ENCODE assay signal across 8 mouse cellular contexts in genomic region chr15:98993093-98993793, GRCm38 (mm10). TPM values are rescaled to one million over a fixed set of nuclear protein-coding genes. Genes with fewer than 3 reads are reported as not detected.
DNase-seq lines count a peak whose midpoint lies in the region; ATAC-seq and TF ChIP-seq lines count a peak whose summit lies in the region.

No protein-coding gene starts in this region.

- H3K4me2 ChIP-seq in heart, embryonic 14.5 days (ENCODE audit: low read length), result peak overlapping the region; percentile 81
- H3K4me2 ChIP-seq in liver, embryonic 11.5 days, result peak overlapping the region; percentile 91
- peak overlapping the region; percentile 99 for H3K4me2 ChIP-seq in myocyte (ENCODE audit: low read depth)

- ATAC-seq in erythroid progenitor cell, adult 5-6 weeks (replicated peaks; ENCODE audit: low FRiP score, poor library complexity, severe bottlenecking), result peak; percentile 94
- ATAC-seq in heart, embryonic 14.5 days (ENCODE audit: insufficient number of reproducible peaks, insufficient read depth, low FRiP score, low read depth), result peak; percentile 83
- ATAC-seq in liver, embryonic 11.5 days (replicated peaks; ENCODE audit: low FRiP score), result peak; percentile 91

- 5% methylated on average over 35 of the region's 35 CpGs for WGBS in heart, embryonic 14.5 days
- 6% methylated on average over 35 of the region's 35 CpGs for WGBS in liver, embryonic 11.5 days

- peak overlapping the region; percentile 99 for H3K27ac ChIP-seq in brown adipose tissue, adult 24 weeks (replicated peaks; ENCODE audit: low read depth, low read length)
- H3K27ac ChIP-seq in heart, embryonic 14.5 days (replicated peaks in 1 of 2; ENCODE audit: control insufficient read depth in 1 of 2, insufficient read depth in 1 of 2, low read depth in 2 of 2, low read length in 2 of 2), result peak overlapping the region; percentile 96 to 99
- H3K27ac ChIP-seq in liver, embryonic 11.5 days (ENCODE audit: low read depth, low read length), result peak overlapping the region; percentile 96

- H3K4me3 ChIP-seq in brown adipose tissue, adult 24 weeks (ENCODE audit: insufficient read depth, low read depth, low read length), result peak overlapping the region; percentile 65
- H3K4me3 ChIP-seq in heart, embryonic 14.5 days (ENCODE audit: control insufficient read depth in 1 of 2, insufficient read depth in 1 of 2, low read depth in 1 of 2, low read length in 2 of 2), result peak overlapping the region; percentile 41 to 51
- H3K4me3 ChIP-seq in liver, embryonic 11.5 days (ENCODE audit: low read depth, low read length), result peak overlapping the region; percentile 51
- H3K4me3 ChIP-seq in myocyte, result peak overlapping the region; percentile 34

- DNase-seq in CD4-positive, CD25-positive, alpha-beta regulatory T cell, adult 2 months (ENCODE audit: low read depth, low spot score), result peak; percentile 93
- peak; percentile 97 for DNase-seq in kidney, postnatal 10 days
- peak; percentile 94 for DNase-seq in liver, embryonic 11.5 days (ENCODE audit: low spot score)
- DNase-seq in spleen, postnatal 4 days (ENCODE audit: low spot score in 2 of 2), result peak; percentile 94 to 99

- H3K79me2 ChIP-seq in myocyte (ENCODE audit: control insufficient read depth, insufficient read depth), result no peaks in the 10 kb centered on the region

- H3K9ac ChIP-seq in heart, embryonic 14.5 days (ENCODE audit: low read length), result peak overlapping the region; percentile 83
- peak overlapping the region; percentile 86 for H3K9ac ChIP-seq in liver, embryonic 11.5 days (ENCODE audit: low read depth, low read length)

- peak; percentile 77 for TF ChIP-seq POLR2A in myocyte (IDR thresholded peaks at IDR 0.05; ENCODE audit: insufficient read length, low read depth)

- peak overlapping the region; percentile 42 for H3ac ChIP-seq in myocyte (ENCODE audit: control insufficient read depth, insufficient read length)

- no peaks in the 10 kb centered on the region for H3K27me3 ChIP-seq in heart, embryonic 14.5 days (ENCODE audit: control insufficient read depth, insufficient read depth, low read length)
- no peaks in the 10 kb centered on the region for H3K27me3 ChIP-seq in liver, embryonic 11.5 days (replicated peaks; ENCODE audit: control insufficient read depth, insufficient read depth, low read length)
- H3K27me3 ChIP-seq in myocyte (ENCODE audit: control insufficient read depth, insufficient read depth, insufficient read length), result no peaks in the 10 kb centered on the region

- H3K4me1 ChIP-seq in brown adipose tissue, adult 24 weeks (ENCODE audit: control insufficient read depth, insufficient read depth, insufficient read length, low read length), result peaks cover 22% of the 10 kb centered on the region
- peaks cover 29 to 47% of the 10 kb centered on the region in 2 experiments for H3K4me1 ChIP-seq in heart, embryonic 14.5 days (ENCODE audit: control insufficient read depth in 2 of 2, insufficient read depth in 2 of 2, low read length in 2 of 2)
- H3K4me1 ChIP-seq in liver, embryonic 11.5 days (replicated peaks; ENCODE audit: control insufficient read depth, insufficient read depth, low read length), result peaks cover 25% of the 10 kb centered on the region

- H3K9me3 ChIP-seq in heart, embryonic 14.5 days (ENCODE audit: control insufficient read depth, low read length), result no peaks in the 10 kb centered on the region
- no peaks in the 10 kb centered on the region for H3K9me3 ChIP-seq in liver, embryonic 11.5 days (ENCODE audit: control insufficient read depth, low read length)

- H3K36me3 ChIP-seq in heart, embryonic 14.5 days (ENCODE audit: control insufficient read depth, insufficient read depth, low read length), result no peaks in the 10 kb centered on the region
- H3K36me3 ChIP-seq in liver, embryonic 11.5 days (ENCODE audit: control insufficient read depth, insufficient read depth, low read length), result no peaks in the 10 kb centered on the region
- no peaks in the 10 kb centered on the region for H3K36me3 ChIP-seq in myocyte (ENCODE audit: control insufficient read depth, insufficient read depth)

TF ChIP-seq in myocyte, 11 proteins besides CTCF, POLR2A, EP300 and RAD21:
- TF ChIP-seq TCF3 (IDR thresholded peaks at IDR 0.05; ENCODE audit: insufficient read length, low read depth) (peak; percentile 9), E2F4 (IDR thresholded peaks at IDR 0.05; ENCODE audit: insufficient read depth) (no peak), CEBPB (IDR thresholded peaks at IDR 0.05; ENCODE audit: insufficient read depth, poor library complexity, severe bottlenecking) (peak; percentile 88), MYOG (IDR thresholded peaks at IDR 0.05; ENCODE audit: control insufficient read depth in 1 of 3, insufficient read depth in 1 of 3, insufficient read length in 2 of 3, low read depth in 2 of 3) (peak in 2 of 3 experiments; percentile 18 to 80), POLR2AphosphoS2 (IDR thresholded peaks at IDR 0.05; ENCODE audit: insufficient read length, low read depth) (peak; percentile 99), TCF12 (IDR thresholded peaks at IDR 0.05; ENCODE audit: insufficient read depth, poor library complexity, severe bottlenecking) (no peak), MYOD1 (IDR thresholded peaks at IDR 0.05; ENCODE audit: control insufficient read depth in 1 of 3, insufficient read length in 2 of 3, low read depth in 2 of 3) (peak in 1 of 3 experiments; percentile 65), SRF (IDR thresholded peaks at IDR 0.05; ENCODE audit: control insufficient read depth, insufficient read length, low read depth) (peak; percentile 86), USF1 (IDR thresholded peaks at IDR 0.05; ENCODE audit: low read depth) (no peak), REST (IDR thresholded peaks at IDR 0.05; ENCODE audit: insufficient read depth, insufficient read length) (peak; percentile 17), MAX (IDR thresholded peaks at IDR 0.05; ENCODE audit: low read depth) (peak; percentile 39)

RNA-seq across cellular contexts. Expression of gene Tuba1c, which starts 36.4 kb away (rescaled TPM):
- 10.3 and 28.1 TPM in 2 replicates for polyA plus RNA-seq in brown adipose tissue, adult 24 weeks (2012; ENCODE audit: insufficient read depth, insufficient read length, missing spikeins)
- total RNA-seq in erythroid progenitor cell, adult 5-6 weeks (2015; ENCODE audit: low replicate concordance), result 637 and 660 TPM in 2 replicates
- total RNA-seq in erythroid progenitor cell, adult 5-6 weeks (2017; ENCODE audit: low replicate concordance), result 271 and 335 TPM in 2 replicates
- polyA plus RNA-seq in heart, embryonic 14.5 days (2014; fragmentation: Nextera tagmentation; extraction: Ambion mirVana), result 143 and 146 TPM in 2 replicates
- 202 and 214 TPM in 2 replicates for polyA plus RNA-seq in liver, embryonic 11.5 days (2014; fragmentation: Nextera tagmentation; extraction: Ambion mirVana)
- 462 TPM for polyA plus RNA-seq in myocyte (2012; fragmentation: generic; extraction: Trizol)

RNA-seq across cellular contexts. Expression of gene Tuba1a, which starts 39.7 kb away (rescaled TPM):
- polyA plus RNA-seq in brown adipose tissue, adult 24 weeks (2012; ENCODE audit: insufficient read depth, insufficient read length, missing spikeins), result 125 and 132 TPM in 2 replicates
- 6.5 and 38.1 TPM in 2 replicates for total RNA-seq in erythroid progenitor cell, adult 5-6 weeks (2015; ENCODE audit: low replicate concordance)
- 5.9 and 9.6 TPM in 2 replicates for total RNA-seq in erythroid progenitor cell, adult 5-6 weeks (2017; ENCODE audit: low replicate concordance)
- polyA plus RNA-seq in heart, embryonic 14.5 days (2014; fragmentation: Nextera tagmentation; extraction: Ambion mirVana), result 790 and 917 TPM in 2 replicates
- 419 and 432 TPM in 2 replicates for polyA plus RNA-seq in liver, embryonic 11.5 days (2014; fragmentation: Nextera tagmentation; extraction: Ambion mirVana)
- 3,074 TPM for polyA plus RNA-seq in myocyte (2012; fragmentation: generic; extraction: Trizol)

RNA-seq across cellular contexts. Expression of gene Gm49450, which starts 39.9 kb away (rescaled TPM):
- polyA plus RNA-seq in brown adipose tissue, adult 24 weeks (2012; ENCODE audit: insufficient read depth, insufficient read length, missing spikeins), result not detected in 2 replicates
- total RNA-seq in erythroid progenitor cell, adult 5-6 weeks (2015; ENCODE audit: low replicate concordance), result not detected in 2 replicates
- total RNA-seq in erythroid progenitor cell, adult 5-6 weeks (2017; ENCODE audit: low replicate concordance), result not detected in 2 replicates
- not detected in 2 replicates for polyA plus RNA-seq in heart, embryonic 14.5 days (2014; fragmentation: Nextera tagmentation; extraction: Ambion mirVana)
- not detected in 2 replicates for polyA plus RNA-seq in liver, embryonic 11.5 days (2014; fragmentation: Nextera tagmentation; extraction: Ambion mirVana)
- polyA plus RNA-seq in myocyte (2012; fragmentation: generic; extraction: Trizol), result 0.84 TPM

RNA-seq across cellular contexts. Expression of gene Tuba1b, which starts 58.9 kb away (rescaled TPM):
- 520 and 550 TPM in 2 replicates for polyA plus RNA-seq in brown adipose tissue, adult 24 weeks (2012; ENCODE audit: insufficient read depth, insufficient read length, missing spikeins)
- total RNA-seq in erythroid progenitor cell, adult 5-6 weeks (2015; ENCODE audit: low replicate concordance), result 2,503 and 2,754 TPM in 2 replicates
- total RNA-seq in erythroid progenitor cell, adult 5-6 weeks (2017; ENCODE audit: low replicate concordance), result 632 and 670 TPM in 2 replicates
- polyA plus RNA-seq in heart, embryonic 14.5 days (2014; fragmentation: Nextera tagmentation; extraction: Ambion mirVana), result 1,494 and 1,560 TPM in 2 replicates
- 1,854 and 2,015 TPM in 2 replicates for polyA plus RNA-seq in liver, embryonic 11.5 days (2014; fragmentation: Nextera tagmentation; extraction: Ambion mirVana)
- 2,204 TPM for polyA plus RNA-seq in myocyte (2012; fragmentation: generic; extraction: Trizol)

Comparison
In these comparisons a context has a peak if more than half of its experiments do, and no peak if none do; other contexts are left out.
1. Peak in every context shown above with its lines: DNase-seq, ATAC-seq, H3K4me3 ChIP-seq and H3K27ac ChIP-seq.